ENCODE assay signal across 9 mouse cellular contexts in the genomic region with DNA sequence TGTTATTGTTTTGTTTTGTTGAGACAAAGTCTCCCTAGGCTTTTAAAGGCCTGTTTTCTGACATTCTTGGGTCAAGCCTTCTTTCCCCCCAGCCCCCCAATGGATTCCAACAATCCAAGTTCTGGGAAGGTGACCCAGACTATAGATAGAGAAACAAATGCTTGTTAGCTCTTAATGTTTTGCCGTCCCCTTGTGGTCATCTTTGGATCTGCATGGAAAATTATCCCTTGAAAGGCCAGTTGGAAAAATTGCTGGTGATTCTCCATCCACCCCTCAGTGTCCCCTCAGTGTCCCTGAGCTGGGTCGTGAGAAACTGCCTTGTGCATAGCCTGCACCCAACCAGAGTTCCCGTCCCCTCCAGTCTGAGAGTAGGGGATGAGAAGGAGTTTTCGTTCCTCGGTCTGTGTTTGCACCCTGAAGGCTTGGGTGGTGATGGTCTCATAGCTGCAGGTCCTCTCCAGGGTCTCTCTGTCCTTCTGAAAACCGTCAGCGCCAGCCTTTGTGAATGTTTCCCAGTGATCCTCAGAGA. TPM values are rescaled to one million over a fixed set of nuclear protein-coding genes. Genes with fewer than 3 reads are reported as not detected.
A peak's percentile ranks its signal among the peaks of the same experiment; 100 is the strongest.
DNase-seq lines count a peak whose midpoint lies in the region; ATAC-seq and TF ChIP-seq lines count a peak whose summit lies in the region.
"Had no signal": no experiment of that assay in that cellular context is flagged by ENCODE, and none has a peak within 500 bp of the region (broad histone marks: within the 10 kb centered on the region; RNA-seq: fewer than 3 reads in every experiment).

No protein-coding gene starts in this region.

- no peak for ATAC-seq in kidney, embryonic 15.5 days (replicated peaks; ENCODE audit: low FRiP score)

- in situ Hi-C loops in ES-E14 (cut with MboI; ENCODE audit: low sequenced_read_pairs in 2 of 2, unreplicated experiment in 2 of 2): no loop called here

- H3K4me1 ChIP-seq in kidney, embryonic 15.5 days: peaks cover 29% of the 10 kb centered on the region
- peaks cover 2 to 13% of the 10 kb centered on the region in 2 experiments; a peak in 3 of 4 replicates for H3K4me1 ChIP-seq in ES-E14 (ENCODE audit: control insufficient read depth in 2 of 2, insufficient read depth in 2 of 2, low read length in 2 of 2, poor library complexity in 1 of 2)

- no peak overlapping the region for H3K4me2 ChIP-seq in kidney, embryonic 15.5 days
- H3K4me2 ChIP-seq: limb, embryonic 12.5 days had no signal

- no peak overlapping the region for H3K4me3 ChIP-seq in kidney, embryonic 15.5 days (replicated peaks)
- H3K4me3 ChIP-seq in ES-E14 (ENCODE audit: insufficient read depth in 1 of 2, low read depth in 1 of 2, low read length in 2 of 2, poor library complexity in 1 of 2, severe bottlenecking in 1 of 2): no peak overlapping the region
- H3K4me3 ChIP-seq: erythroblast, embryonic 14.5 days; limb, embryonic 12.5 days had no signal

- peaks cover 28% of the 10 kb centered on the region for H3K36me3 ChIP-seq in kidney, embryonic 15.5 days
- peaks cover 1% of the 10 kb centered on the region; the same call in 1 of the 2 replicates for H3K36me3 ChIP-seq in ES-E14 (ENCODE audit: control insufficient read depth, insufficient read depth, low read length, poor library complexity, severe bottlenecking)

- H3K9ac ChIP-seq in kidney, embryonic 15.5 days: no peak overlapping the region
- H3K9ac ChIP-seq in ES-E14 (ENCODE audit: insufficient read depth, low read depth, low read length, poor library complexity, severe bottlenecking): no peak overlapping the region
- H3K9ac ChIP-seq: limb, embryonic 12.5 days had no signal

- H3K27me3 ChIP-seq in kidney, embryonic 15.5 days: no peaks in the 10 kb centered on the region
- H3K27me3 ChIP-seq: limb, embryonic 12.5 days had no signal

- peak; percentile 67 for DNase-seq in kidney, adult 9 months
- peak; percentile 69 for DNase-seq in ES-E14 (ENCODE audit: low read depth, low spot score)
- DNase-seq in adipocyte (ENCODE audit: low spot score): peak; percentile 74
- DNase-seq in forelimb bud, embryonic 11.5 days (ENCODE audit: low read depth, low spot score): peak; percentile 55
- DNase-seq in lung, postnatal 25 days (ENCODE audit: low spot score): peak; percentile 62
- DNase-seq in thymus, postnatal 25 days: no peak

- no peak overlapping the region for H3K27ac ChIP-seq in kidney, embryonic 15.5 days
- H3K27ac ChIP-seq in ES-E14 (ENCODE audit: insufficient read depth, low read depth, low read length, poor library complexity, severe bottlenecking): peak overlapping the region; percentile 67
- H3K27ac ChIP-seq: limb, embryonic 12.5 days had no signal

- H3K9me3 ChIP-seq in kidney, embryonic 15.5 days (replicated peaks): no peaks in the 10 kb centered on the region
- no peaks in the 10 kb centered on the region for H3K9me3 ChIP-seq in ES-E14 (ENCODE audit: control insufficient read depth, insufficient read depth, low read depth, low read length)

- 54% methylated on average over 7 of the region's 7 CpGs for WGBS in kidney, embryonic 15.5 days

TF ChIP-seq in ES-E14, 5 proteins besides CTCF, POLR2A, EP300 and RAD21:
- TF ChIP-seq CHD2 (IDR thresholded peaks at IDR 0.05; ENCODE audit: low read depth, low read length) (no peak), ZC3H11A (IDR thresholded peaks at IDR 0.05; ENCODE audit: borderline replicate concordance, low read depth, low read length) (no peak), ZNF384 (IDR thresholded peaks at IDR 0.05; ENCODE audit: low read depth, low read length) (no peak), HCFC1 (IDR thresholded peaks at IDR 0.05; ENCODE audit: borderline replicate concordance, insufficient read depth, low read length) (no peak), MAFK (IDR thresholded peaks at IDR 0.05; ENCODE audit: insufficient read depth, low read depth, low read length) (no peak)

RNA-seq across cellular contexts. Expression of a gene that starts 3.3 kb away (rescaled TPM):
- 2.7 and 3.3 TPM in 2 replicates for polyA plus RNA-seq in kidney, embryonic 15.5 days (2015; fragmentation: Nextera tagmentation; extraction: Ambion mirVana)
- total RNA-seq in ES-E14 (2012; rRNA removed): 3.8 TPM in 2 replicates
- polyA plus RNA-seq: erythroblast, embryonic 14.5 days had no signal

RNA-seq across cellular contexts. Expression of a gene that starts 19.1 kb away (rescaled TPM):
- polyA plus RNA-seq in kidney, embryonic 15.5 days (2015; fragmentation: Nextera tagmentation; extraction: Ambion mirVana): 38.8 and 40.5 TPM in 2 replicates
- 12.6 and 15.8 TPM in 2 replicates for total RNA-seq in ES-E14 (2012; rRNA removed)

RNA-seq across cellular contexts. Expression of a gene that starts 32.8 kb away (rescaled TPM):
- 9.5 and 16.8 TPM in 2 replicates for polyA plus RNA-seq in kidney, embryonic 15.5 days (2015; fragmentation: Nextera tagmentation; extraction: Ambion mirVana)
- 29.5 and 29.8 TPM in 2 replicates for total RNA-seq in ES-E14 (2012; rRNA removed)

RNA-seq across cellular contexts. Expression of a gene that starts 43.1 kb away (rescaled TPM):
- 0.76 and 1.0 TPM in 2 replicates for polyA plus RNA-seq in kidney, embryonic 15.5 days (2015; fragmentation: Nextera tagmentation; extraction: Ambion mirVana)
- total RNA-seq in ES-E14 (2012; rRNA removed): 1.5 and 3.6 TPM in 2 replicates
- polyA plus RNA-seq: erythroblast, embryonic 14.5 days had no signal

RNA-seq across cellular contexts. Expression of a gene that starts 59.5 kb away (rescaled TPM):
- polyA plus RNA-seq in kidney, embryonic 15.5 days (2015; fragmentation: Nextera tagmentation; extraction: Ambion mirVana): 157 and 162 TPM in 2 replicates
- 355 and 382 TPM in 2 replicates for total RNA-seq in ES-E14 (2012; rRNA removed)
